Mouse (Mus musculus) forebrain, postnatal 0 days (tissue): ENCODE results near the gene Pitx2. TPM values are rescaled to one million over a fixed set of nuclear protein-coding genes. Genes with fewer than 3 reads are reported as not detected.

Source experiments
- ATAC-seq: fragments of 200-750 bp; cut with Nextera tagmentation; 2 replicates; pipeline ENCODE4 v1.8.0; 2017; ENCODE audit warnings: mild to moderate bottlenecking, moderate library complexity
- DNase-seq: peaks from one replicate; pipeline ENCODE4 v3.0.0-alpha.2; 2015
- H3K27ac ChIP-seq: fragments of 300-500 bp; sonication (generic); 2 replicates; pipeline ENCODE4 v1.5.1; 2014; ENCODE audit warnings: low read depth, mild to moderate bottlenecking, antibody characterized with exemption, low read length, moderate library complexity, mixed read lengths
- H3K27me3 ChIP-seq: fragments of 300-500 bp; sonication (generic); 2 replicates; pipeline ENCODE4 v1.6.1; 2014; ENCODE audit warnings: mild to moderate bottlenecking, low read length, mixed read lengths; ENCODE audit not compliant: insufficient read depth
- H3K36me3 ChIP-seq: fragments of 300-500 bp; sonication (generic); 2 replicates; pipeline ENCODE4 v1.6.1; 2014; ENCODE audit warnings: mild to moderate bottlenecking, moderate library complexity; ENCODE audit not compliant: insufficient read depth
- H3K4me1 ChIP-seq: fragments of 300-500 bp; sonication (generic); 2 replicates; pipeline ENCODE4 v1.6.1; 2014; ENCODE audit warnings: antibody characterized with exemption; ENCODE audit not compliant: insufficient read depth
- H3K4me2 ChIP-seq: fragments of 300-500 bp; sonication (generic); 2 replicates; pipeline ENCODE4 v1.6.1; 2014; ENCODE audit warnings: low read depth, mild to moderate bottlenecking, moderate library complexity
- H3K4me3 ChIP-seq: fragments of 300-500 bp; sonication (generic); 2 replicates; pipeline ENCODE4 v1.5.1; 2014; ENCODE audit warnings: low read depth, low read length, mixed read lengths
- H3K9ac ChIP-seq: fragments of 300-500 bp; sonication (generic); 2 replicates; pipeline ENCODE4 v1.6.1; 2014; ENCODE audit warnings: mild to moderate bottlenecking
- H3K9me3 ChIP-seq: fragments of 300-500 bp; sonication (generic); 2 replicates; pipeline ENCODE4 v1.6.1; 2016; ENCODE audit warnings: low read length
- CTCF ChIP-seq: sonication (generic); IDR thresholded peaks from 2 replicates; pipeline ENCODE4 v1.5.1; 2016; ENCODE audit warnings: antibody characterized with exemption, control low read depth, low read depth
- WGBS: fragments of 180-500 bp; shearing (Covaris S2); extraction: QIAGEN DNeasy Blood & Tissue Kit; methylation state at CpG from one replicate; pipeline ENCODE4 v1.1.7; 2014; 5-methylcytosine and 5-hydroxymethylcytosine counted together
- polyA plus RNA-seq: library from polyadenylated mRNA; unstranded; fragments of >200 nt; fragmentation: Nextera tagmentation; extraction: Ambion mirVana; gene quantifications from 2 replicates; pipeline ENCODE4 v1.2.1, GENCODE M21; 2015
- total RNA-seq: library from RNA; depleted of rRNA; stranded (reverse); fragments of >200 nt; gene quantifications from 2 replicates; pipeline ENCODE4 v1.2.3, GENCODE M21; 2014

Pitx2 gene
- total and polyA plus RNA-seq, 2 experiments from 2014 or later, result 7.2 to 10.5 TPM

DNA sequence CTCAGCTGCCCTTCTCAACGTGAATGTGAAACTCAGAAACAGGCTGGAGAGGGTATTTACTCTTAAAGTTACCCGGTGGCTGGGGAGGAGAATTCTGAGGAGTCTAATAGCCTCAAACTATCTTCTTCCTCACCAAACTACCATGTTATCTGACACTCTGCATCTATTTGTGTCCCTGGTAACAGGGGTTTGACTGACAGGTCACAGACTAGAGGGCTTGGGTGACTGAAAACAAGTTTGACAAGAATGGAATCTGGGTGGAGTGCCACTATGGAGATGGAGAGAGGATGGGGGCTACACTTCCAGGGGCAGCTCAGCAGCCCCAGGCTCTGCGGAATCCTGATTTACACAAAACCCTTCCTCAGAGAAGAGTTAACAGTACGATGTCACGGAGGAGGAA is 27.7 kb downstream of the Pitx2 start:
- Histone ChIP-seq H3K9ac (no peak overlapping the region), H3K27ac (no peak overlapping the region), H3K4me3 (no peak overlapping the region), H3K4me1 (no peaks in the 10 kb centered on the region), H3K36me3 (no peaks in the 10 kb centered on the region), H3K27me3 (peaks cover 60% of the 10 kb centered on the region), H3K9me3 (no peaks in the 10 kb centered on the region), H3K4me2 (no peak overlapping the region)
- TF ChIP-seq CTCF, result no peak
- WGBS, result 4% methylated on average over 5 of the region's 5 CpGs
- no peak for ATAC-seq
- DNase-seq, result no peak

DNA sequence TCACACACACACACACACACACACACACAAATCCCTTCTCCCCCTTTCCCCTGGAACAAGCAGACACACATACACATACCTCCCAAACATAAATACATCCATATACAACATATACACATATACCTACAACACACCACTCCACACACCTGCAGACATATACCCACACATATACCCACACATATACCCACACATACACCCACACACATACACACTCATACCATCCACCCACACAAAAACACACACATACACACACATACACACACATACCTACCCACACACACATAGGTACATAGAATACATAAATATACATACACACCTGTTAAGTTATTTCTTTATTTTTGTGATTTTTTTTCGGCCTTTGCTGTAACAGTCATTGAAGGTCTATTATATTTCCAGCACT is 38.3 kb downstream of the Pitx2 start:
- ATAC-seq, result no peak
- H3K27me3 ChIP-seq, result no peaks in the 10 kb centered on the region
- TF ChIP-seq CTCF, result no peak

DNA sequence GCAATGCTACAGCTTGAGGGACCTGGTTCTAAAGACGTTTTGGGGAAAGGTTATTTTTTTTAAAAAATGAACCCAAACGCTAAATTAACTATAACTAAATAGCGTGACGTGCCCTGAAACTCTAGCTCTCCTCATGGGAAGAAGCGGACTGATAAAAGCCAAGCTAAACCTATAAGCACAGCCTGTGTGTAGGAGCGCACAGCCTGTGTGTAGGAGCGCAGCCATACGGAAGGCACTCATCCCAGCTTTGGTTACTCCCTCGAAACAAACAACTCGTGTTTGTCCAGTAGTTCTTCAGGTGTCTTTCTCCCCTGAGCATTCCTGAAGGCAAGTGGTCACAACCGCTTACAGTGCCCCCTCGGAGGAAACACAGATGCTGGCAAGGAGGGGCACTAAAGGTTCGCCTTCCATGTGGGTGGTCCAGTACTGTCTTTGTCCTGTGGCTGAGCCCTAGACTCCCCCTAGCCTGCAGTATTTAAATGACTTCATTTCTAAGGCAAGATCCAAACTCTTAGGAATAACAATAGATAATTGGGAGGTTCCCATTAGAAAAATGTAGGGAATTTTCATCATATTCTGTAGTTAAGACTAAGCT is 39.1 kb downstream of the Pitx2 start:
- H3K4me3 ChIP-seq, result no peak overlapping the region
- H3K9ac ChIP-seq, result no peak overlapping the region
- H3K36me3 ChIP-seq, result no peaks in the 10 kb centered on the region
- no peaks in the 10 kb centered on the region for H3K27me3 ChIP-seq
- no peaks in the 10 kb centered on the region for H3K4me1 ChIP-seq
- H3K4me2 ChIP-seq, result no peak overlapping the region
- no peak for ATAC-seq
- no peaks in the 10 kb centered on the region for H3K9me3 ChIP-seq
- TF ChIP-seq CTCF, result no peak
- no peak overlapping the region for H3K27ac ChIP-seq
- WGBS, result 32% methylated on average over 13 of the region's 13 CpGs
- no peak for DNase-seq

More for the DNA sequence above, 38.3 kb downstream of the Pitx2 start:
- Histone ChIP-seq H3K9ac (no peak overlapping the region), H3K27ac (no peak overlapping the region), H3K36me3 (no peaks in the 10 kb centered on the region), H3K4me3 (no peak overlapping the region), H3K4me1 (no peaks in the 10 kb centered on the region), H3K9me3 (no peaks in the 10 kb centered on the region), H3K4me2 (no peak overlapping the region)
- 83% methylated on average over 1 of the region's 1 CpGs for WGBS
- no peak for DNase-seq

DNA sequence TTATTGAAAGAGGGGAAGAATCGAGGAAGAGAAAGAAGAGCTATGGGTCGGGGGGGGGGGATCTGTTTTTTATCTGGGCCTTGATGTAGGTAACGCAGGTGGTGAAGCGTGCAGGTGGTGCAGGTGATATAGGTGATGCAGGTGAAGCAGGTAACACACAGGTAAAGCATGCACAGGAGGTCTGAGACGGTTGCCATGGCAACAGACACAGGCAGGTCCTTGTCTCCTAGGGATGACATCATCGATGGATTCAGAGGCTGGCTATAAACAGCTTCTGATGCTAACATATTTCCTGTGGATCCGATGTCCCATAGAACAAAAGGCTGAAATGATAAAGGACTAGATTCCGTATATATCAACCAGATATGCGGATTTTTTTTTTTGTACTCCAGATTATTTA is 51.3 kb downstream of the Pitx2 start:
- no peak for ATAC-seq

DNA sequence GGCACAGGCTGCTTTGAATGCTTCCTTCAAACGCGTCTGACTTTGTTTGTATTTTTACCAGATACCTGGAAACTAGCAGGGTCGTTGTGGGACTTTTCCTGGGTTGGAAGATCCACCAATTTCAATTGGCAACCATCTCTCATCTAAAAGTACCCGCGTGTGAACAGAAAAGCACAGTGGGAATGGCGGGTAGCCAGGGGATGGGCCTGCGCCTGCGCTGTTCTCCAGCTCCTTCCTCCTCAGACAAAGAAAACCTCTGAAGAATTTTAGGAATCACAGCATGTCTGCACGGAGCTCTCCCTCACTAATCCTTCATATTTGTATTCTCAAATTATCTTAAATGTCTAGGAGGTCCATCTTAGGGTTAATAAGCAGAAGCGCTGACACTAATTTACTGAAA is 54.6 kb downstream of the Pitx2 start:
- peak; percentile 66 for ATAC-seq
- TF ChIP-seq CTCF, result no peak
- Histone ChIP-seq H3K9me3 (no peaks in the 10 kb centered on the region), H3K4me3 (no peak overlapping the region), H3K9ac (peak overlapping the region; percentile 10; the same call in 1 of the 2 replicates), H3K4me1 (no peaks in the 10 kb centered on the region), H3K4me2 (peak overlapping the region; percentile 7; the same call in 1 of the 2 replicates), H3K27me3 (no peaks in the 10 kb centered on the region), H3K36me3 (no peaks in the 10 kb centered on the region), H3K27ac (no peak overlapping the region)
- peak; percentile 64 for DNase-seq
- 42% methylated on average over 10 of the region's 10 CpGs for WGBS

More for the DNA sequence above, 51.3 kb downstream of the Pitx2 start:
- Histone ChIP-seq H3K9ac (no peak overlapping the region), H3K4me1 (no peaks in the 10 kb centered on the region), H3K9me3 (no peaks in the 10 kb centered on the region), H3K4me3 (no peak overlapping the region), H3K4me2 (no peak overlapping the region), H3K36me3 (no peaks in the 10 kb centered on the region), H3K27me3 (no peaks in the 10 kb centered on the region), H3K27ac (no peak overlapping the region)
- DNase-seq, result no peak
- WGBS, result 87% methylated on average over 9 of the region's 9 CpGs
- TF ChIP-seq CTCF, result no peak

DNA sequence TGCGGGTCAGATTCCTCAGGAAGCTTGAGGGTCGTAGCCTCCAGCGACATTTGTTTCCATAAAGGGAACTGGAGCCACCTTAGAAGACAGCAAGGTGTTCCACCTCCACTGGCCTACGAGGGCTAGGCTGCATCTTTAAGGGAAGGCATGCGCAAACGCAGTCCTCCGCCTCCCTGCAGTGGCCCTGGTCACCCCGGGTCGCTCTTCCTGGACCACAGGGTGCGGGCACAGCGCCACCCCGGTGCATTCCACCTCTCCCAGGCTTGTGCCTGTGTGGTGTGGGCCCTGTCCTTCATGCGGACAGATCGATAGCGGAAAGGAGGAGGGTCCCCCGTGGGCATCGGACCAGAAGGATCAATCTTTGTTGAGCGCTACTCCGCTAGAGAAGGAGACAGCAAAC is 56.6 kb downstream of the Pitx2 start:
- no peak overlapping the region for H3K27ac ChIP-seq
- peak overlapping the region; percentile 33; the same call in 1 of the 2 replicates for H3K4me2 ChIP-seq
- no peak for DNase-seq
- H3K36me3 ChIP-seq, result no peaks in the 10 kb centered on the region
- no peak for TF ChIP-seq CTCF
- no peak overlapping the region for H3K4me3 ChIP-seq
- no peaks in the 10 kb centered on the region for H3K4me1 ChIP-seq
- H3K27me3 ChIP-seq, result no peaks in the 10 kb centered on the region
- ATAC-seq, result peak; percentile 23; the same call in 1 of the 2 replicates
- H3K9me3 ChIP-seq, result no peaks in the 10 kb centered on the region
- H3K9ac ChIP-seq, result 0 out of 2 replicates have a peak overlapping the region, but pooled peaks have one; percentile 6
- 58% methylated on average over 19 of the region's 19 CpGs for whole genome bisulfite sequencing

DNA sequence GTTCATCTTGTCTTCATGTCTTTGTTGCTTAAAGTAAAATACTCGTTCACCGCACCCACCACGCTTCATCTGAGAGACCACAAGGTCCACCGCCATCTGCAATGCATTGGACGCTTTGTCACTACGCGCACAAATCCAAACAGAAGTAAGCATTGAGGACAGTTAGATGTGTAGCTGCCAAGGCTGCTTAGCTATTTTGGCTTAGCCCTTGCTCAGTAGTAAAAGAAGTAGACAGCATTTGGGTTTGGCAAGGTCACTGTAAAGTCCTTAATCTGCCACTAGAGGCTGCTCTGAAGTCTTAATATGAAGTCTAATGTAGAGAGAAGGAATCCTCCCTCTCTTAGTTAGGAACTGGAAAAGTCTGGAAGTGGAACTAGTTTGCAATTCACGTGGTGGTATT is 57.1 kb downstream of the Pitx2 start:
- H3K9ac ChIP-seq, result no peak overlapping the region
- no peak overlapping the region for H3K4me3 ChIP-seq
- H3K4me2 ChIP-seq, result peak overlapping the region; percentile 33; the same call in 1 of the 2 replicates
- peak; percentile 47; the same call in 1 of the 2 replicates for ATAC-seq
- no peaks in the 10 kb centered on the region for H3K36me3 ChIP-seq
- H3K4me1 ChIP-seq, result no peaks in the 10 kb centered on the region
- no peaks in the 10 kb centered on the region for H3K27me3 ChIP-seq
- no peak overlapping the region for H3K27ac ChIP-seq
- peak; percentile 18 for DNase-seq
- TF ChIP-seq CTCF, result peak; percentile 48
- 71% methylated on average over 8 of the region's 8 CpGs for WGBS
- H3K9me3 ChIP-seq, result no peaks in the 10 kb centered on the region
